Mouse (Mus musculus) liver, adult 2 months (tissue): ENCODE results near the gene Tbc1d22a.

Experiments
- CTCF ChIP-seq: fragments of 200-500 bp; IDR thresholded peaks from 2 replicates; pipeline ENCODE4 v1.5.1; 2011; ENCODE audit warnings: low read depth, low read length, control low read depth
- POLR2A ChIP-seq: fragments of 200-500 bp; IDR thresholded peaks from 2 replicates; pipeline ENCODE4 v1.6.1; 2011; ENCODE audit warnings: low read length, control low read depth; ENCODE audit not compliant: insufficient read depth; ENCODE audit errors: extremely low read depth

DNA sequence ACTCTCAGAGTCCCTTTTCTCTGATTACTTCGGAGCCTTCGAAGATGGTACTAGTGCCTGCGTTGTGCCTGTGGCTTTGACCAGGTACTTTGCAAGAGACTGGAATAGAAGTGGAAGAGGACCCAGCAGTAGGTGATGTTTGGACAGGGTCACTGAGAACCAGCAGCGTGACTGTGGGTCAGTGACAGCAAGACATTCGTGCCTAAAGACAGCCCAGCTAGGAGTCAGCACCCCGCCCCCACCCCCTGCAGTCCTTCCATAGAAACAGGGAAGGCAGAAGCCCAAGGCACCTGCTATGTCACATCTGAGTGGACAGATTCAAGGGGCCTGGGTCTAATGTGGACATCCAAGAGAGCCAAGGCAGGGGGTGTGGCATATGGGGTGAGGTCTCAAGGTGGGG lies 295.3 kb downstream of the Tbc1d22a start:
- TF ChIP-seq CTCF = no peak
- no peak for TF ChIP-seq POLR2A
